Mouse (Mus musculus) frontal cortex, postnatal 25 days (tissue): ENCODE data around the gene Gpr62.
A peak's percentile ranks its signal among the peaks of the same experiment; 100 is the strongest.

Experiments
- DNase-seq, 2 experiments: peaks; one replicate each; pipeline ENCODE4 v3.0.0; 2022; ENCODE audit warnings: low spot score in 2 of 2

Gpr62 gene

DNA sequence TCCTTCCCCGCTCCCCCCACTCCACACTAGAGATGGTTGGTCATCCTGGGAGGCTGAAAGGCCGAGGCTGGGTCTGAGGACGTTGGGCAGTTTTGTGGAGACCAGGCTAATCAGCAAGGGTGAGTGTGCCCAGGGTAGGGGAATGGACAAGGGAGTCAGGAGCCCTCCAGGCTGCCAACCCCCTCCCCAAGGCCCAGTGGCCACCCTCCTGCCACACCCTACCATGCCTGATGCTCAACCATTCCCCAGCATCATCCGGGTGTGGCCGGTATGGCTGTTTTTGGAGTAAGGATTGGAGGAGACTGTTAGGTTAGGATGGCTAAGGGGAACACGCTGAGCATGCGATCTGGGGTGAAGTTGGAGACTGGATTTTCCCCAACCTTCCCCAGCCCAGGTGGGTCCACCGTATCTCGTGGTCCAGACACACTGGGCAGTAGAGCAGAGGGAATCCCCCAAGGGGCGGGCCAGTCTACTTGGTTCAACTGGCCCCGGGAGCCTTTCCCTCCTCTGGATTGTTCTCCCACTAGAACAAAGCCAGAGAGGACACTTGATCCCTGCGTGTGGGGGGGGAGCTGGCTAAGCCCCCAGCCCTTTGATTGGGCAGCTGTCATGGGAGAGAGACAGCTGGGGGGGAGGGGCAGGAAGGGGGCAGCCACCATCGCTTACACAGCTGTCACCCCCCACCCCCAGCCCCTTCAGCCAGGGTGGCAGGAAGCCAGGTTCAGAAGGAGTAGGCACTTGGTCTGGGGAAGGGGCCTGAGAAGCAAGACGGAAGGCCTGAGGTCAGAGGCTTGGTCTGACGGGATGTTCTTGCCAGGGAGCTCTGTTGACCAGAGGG lies 9.2 kb downstream of the Gpr62 start:
- DNase-seq: no peak

DNA sequence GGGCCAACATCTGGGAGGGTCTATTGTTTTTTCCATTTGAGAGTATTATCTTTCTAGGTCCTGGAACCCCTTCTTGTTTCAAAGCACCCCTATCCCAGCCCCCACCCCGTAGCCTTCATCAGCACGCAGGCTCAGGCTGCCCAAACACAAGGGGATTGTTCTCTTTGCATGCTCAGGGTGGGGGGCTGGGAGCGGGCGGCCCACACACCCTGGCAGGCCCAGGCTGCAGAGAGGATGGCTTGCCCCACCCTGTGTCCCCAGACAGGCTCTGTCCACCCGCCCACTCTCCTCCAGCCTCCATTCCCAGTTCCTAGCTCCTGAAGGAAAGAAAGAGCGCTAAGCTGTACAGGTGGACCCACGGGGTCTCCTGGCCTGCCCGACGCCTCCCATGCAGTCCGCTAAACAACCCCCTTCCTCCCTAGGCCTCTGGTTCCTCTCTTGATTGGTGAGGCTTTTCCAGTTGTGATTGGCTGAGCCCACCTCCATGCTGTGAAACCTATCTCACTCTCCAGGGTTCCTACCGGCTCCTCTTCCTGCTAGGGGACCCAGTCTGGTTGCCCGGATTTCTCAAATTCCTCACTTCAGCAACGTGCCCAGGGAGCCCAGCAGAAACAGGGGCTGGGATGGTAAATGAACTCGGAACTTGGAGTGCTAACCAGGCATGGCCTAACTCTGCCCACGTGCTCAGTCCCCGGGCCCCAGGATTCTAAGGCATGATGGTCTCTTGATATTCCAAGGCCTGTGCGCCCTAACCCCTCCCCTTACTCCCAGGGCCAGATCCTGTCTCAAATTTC lies 10.7 kb downstream of the Gpr62 start:
- no peak for DNase-seq

DNA sequence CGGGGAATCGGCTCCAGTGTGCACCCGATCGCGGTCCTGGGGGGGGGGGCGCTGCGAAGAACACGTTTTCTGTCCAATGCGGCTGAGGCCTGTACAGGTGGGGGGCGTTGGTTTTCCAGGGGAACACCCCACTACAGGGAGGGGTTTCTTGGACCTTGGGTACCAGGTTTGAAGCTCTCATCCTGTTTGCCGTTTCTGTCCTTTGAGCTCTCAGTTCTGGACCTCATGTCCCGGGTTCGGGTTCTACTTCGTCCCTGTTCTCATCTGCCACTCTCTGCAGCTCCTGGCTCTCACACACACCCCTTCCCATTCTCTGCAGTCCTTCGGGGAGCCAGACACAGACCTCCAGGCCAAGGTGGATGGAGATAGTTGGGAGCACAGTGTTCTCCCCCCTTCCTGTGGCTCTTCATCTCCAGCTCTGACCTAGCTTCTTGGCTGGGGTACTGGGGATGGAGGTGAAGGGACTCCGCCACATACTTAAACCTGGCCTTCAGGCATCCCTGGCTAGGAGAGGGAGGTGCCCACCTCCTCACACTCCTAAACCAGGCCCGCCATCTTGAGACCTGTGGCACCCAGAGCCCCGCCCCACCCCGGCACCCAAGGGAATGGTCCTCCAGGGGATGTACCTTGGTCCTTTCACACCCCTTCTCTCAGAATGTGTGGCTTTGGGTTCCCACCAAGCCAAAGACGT lies 11.5 kb downstream of the Gpr62 start:
- no peak for DNase-seq

DNA sequence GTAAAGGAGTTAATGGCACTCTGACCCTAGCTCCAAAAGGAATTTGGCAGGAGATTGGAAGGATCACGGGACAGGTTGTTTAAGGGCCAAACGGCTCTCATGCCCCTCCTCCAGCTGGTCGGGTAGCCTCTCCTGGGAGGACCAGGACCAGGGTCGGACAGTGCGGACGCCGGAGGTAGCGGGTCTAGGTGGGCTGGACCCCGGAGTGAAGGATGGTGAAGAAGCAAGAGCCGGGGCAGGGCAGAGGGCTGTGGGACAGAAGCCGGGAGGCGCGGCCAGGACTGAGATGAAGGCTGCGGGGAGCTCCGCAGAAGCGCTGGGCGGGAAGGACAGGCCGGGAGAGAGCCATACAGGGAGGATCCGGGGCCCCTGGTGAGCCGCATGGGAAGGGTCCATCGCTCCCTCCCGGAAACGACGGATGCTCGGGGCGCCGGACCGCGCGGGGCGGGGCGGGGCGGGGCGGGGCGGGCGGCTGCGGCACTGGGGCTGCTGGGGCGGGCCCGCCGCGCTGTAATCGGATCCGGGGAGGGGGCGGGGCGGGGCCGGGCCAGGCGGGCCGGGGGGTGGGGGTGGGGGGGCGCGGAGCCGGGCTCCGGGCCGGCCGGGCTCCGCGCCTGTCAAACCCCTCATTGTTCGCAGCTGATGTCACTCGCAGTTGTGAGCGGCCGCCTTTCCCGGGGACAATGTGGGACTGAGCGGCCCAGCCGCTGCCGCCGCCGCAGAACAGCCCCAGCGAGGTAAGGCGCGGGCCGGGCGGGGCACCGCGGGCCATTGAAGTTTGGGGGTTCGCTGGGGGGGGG lies 12.3 kb downstream of the Gpr62 start, which contains the start of gene Pcbp4:
Pcbp4 (plus strand) TSS at position 21 of the 800 bp plus-strand sequence.
- DNase-seq: no peak

DNA sequence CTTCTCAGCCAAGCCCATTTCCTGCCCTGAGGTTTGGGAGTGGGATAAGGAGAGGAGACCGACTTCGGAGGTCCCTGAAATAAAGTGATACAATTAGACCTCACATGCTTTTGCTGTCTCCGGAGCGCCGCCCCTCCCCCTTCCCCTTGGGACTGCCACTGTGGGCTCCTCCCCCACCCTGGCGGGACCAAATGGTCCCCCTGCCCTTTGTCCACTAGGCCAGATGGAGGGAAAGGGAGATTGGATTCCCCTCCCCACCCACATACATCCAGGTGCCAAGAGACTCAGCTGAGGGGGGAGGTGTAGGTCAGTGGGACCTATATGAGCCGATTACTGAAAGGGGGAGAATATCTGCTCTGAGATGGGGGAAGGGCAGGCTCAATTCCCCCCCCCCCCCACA lies 12.9 kb downstream of the Gpr62 start:
- no peak for DNase-seq

DNA sequence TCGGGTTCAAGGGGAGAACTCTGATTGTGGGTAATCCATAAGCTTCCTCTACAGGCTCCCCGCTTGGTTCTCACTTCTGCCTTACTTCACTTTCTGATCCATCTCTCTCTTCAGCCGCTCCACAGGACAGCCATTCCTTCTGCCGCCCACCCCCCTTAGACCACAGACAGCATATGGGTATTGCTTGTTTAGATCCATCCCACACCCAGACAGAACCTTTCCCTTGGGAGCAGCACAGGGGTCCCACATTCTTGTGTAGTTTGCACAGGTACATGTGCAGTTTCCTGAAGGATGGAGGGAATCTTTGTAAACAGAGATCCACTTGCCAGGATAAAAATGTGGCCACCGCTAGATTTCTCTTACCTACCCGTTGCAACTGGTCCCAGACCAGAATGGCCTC lies 13.4 kb downstream of the Gpr62 start:
- DNase-seq: no peak

DNA sequence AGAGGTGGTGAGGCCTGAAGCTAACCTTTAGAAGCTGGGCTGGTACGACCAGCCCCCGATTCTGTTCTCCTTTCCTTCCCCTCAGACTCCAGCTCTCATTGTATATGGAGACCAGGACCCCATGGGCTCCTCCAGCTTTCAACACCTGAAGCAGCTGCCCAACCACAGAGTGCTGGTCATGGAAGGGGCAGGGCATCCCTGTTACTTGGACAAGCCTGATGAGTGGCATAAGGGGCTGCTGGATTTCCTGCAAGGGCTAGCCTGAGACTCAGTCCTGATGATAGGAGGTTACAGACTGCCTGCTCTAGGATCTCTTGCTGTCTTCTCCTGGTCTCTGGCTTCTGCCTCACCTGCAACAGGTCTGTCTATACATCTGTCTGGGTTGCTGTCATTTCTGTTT lies 13.8 kb downstream of the Gpr62 start:
- no peak for DNase-seq

DNA sequence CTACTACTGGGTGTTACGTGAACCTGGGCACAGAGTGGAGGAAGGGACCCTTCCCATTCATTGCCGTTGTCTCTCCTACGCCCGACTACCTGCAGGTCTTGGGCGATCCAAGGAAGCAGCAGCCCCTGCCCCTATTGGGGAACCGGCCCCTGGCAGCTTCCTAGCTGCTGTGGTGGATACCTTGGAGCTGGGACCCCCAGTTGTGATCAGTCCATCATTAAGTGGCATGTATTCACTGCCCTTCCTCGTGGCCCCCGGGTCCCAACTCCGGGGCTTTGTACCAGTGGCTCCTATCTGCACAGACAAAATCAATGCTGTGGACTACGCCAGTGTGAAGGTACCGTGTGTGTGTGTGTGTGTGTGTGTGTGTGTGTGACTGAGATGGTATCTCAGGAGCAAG lies 14.4 kb downstream of the Gpr62 start:
- no peak for DNase-seq

DNA sequence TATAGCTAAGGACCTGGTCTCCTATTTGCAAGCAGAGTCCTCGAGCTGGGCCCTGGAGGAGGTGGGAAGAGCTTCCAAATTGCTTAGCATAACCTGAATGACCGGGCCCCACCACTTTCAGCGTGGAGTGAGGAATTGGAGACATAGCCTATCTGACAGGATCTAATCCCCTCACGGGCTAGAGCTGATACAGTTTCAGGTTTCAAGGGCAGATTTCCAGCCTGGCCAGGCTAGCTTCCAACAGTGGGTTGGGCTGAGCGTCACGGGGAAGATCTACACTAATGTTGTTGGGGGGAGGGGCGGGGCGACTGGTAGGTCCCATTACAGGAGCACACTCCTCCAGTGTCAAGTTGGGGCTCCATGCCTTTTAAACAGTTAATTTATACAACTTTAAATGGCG lies 15.1 kb downstream of the Gpr62 start:
- no peak for DNase-seq

DNA sequence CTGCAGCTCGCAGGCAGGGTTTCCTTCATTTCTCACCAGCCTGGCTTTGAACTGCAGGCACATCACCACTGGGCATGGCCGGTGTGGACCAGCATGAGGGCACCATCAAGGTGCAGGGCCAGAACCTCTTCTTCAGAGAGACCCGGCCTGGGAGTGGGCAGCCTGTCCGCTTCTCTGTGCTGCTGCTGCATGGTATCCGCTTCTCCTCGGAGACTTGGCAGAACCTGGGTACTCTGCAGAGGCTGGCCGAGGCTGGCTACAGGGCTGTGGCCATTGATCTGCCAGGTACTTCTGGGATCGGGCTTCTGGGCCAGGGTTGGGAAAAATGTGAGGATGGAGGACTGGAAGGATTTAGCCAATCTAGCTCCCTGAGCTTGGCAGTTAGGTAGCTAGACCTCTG lies 15.8 kb downstream of the Gpr62 start:
- DNase-seq: no peak

DNA sequence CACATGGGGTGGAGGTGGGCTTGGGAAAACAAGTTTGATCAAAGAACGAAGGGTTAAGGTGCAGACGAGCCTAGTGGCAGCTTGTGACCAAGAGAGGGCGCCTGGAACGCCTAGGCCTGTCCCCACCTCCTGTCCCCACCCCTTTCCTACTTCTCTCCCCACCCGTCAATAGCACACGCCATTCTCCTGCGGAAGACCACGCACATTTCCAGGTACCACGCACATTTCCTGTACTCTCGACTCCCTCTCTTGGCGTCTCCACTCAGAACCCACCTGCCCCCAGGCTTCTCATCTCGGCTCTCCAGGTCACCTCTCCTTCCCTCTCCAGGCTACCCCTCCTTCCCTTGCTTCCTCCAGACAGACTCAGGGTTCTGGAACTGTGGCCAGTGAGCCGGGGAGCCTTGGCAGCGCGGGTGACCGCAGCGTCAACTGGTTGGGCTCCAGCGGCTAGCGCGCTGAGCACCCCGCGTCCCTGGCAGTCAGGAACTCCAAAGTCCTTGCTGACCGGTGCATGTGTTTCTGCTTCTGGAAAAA lies 17.2 kb downstream of the Gpr62 start:
- DNase-seq: peak in 1 of 2 experiments; percentile 44

DNA sequence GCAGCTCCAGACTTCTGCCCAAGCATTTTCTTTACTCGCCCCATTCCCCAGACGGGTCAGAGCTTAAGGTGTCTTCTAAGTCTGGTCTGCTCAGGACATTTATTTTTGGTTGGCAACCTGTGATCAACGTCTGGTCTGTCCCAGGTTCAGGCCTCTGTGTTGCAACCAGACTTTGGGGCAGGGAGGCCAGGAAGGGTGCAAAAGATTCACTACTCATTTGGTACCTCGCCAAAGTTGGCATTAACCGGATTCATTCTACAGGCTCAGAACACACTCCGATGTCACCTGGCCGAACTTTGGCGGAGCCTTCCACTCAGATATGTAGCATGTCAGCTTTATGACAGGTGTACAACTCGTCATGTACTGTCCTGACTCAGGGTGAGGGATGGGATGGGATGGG lies 17.8 kb downstream of the Gpr62 start:
- no peak for DNase-seq

DNA sequence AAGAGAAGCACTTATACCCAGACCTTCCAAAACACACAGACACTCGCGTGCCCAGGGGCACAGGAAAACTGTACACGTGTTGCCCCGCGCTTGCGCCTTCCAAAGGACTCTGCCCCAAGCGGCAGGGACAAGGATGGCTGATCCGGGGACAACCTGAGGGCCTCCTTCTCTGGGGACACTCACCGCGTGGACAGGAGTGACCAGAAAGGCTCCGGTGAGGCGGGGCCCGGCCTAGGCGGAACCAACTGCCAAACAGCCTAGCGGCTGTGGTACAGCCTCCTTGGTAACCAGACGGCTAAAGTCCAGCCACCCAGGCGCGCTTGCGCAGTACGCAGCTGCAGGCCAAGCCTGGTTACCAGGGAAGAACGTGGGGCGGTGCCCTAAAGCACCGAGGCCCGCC lies 18.4 kb downstream of the Gpr62 start, which contains the start of the genes Abhd14b and Abhd14a:
Abhd14b (plus strand) TSS at position 112 of the 400 bp plus-strand sequence.
Abhd14a (minus strand) TSS at position 331 of the 400 bp plus-strand sequence.
- DNase-seq: peak; percentile 84 to 89

DNA sequence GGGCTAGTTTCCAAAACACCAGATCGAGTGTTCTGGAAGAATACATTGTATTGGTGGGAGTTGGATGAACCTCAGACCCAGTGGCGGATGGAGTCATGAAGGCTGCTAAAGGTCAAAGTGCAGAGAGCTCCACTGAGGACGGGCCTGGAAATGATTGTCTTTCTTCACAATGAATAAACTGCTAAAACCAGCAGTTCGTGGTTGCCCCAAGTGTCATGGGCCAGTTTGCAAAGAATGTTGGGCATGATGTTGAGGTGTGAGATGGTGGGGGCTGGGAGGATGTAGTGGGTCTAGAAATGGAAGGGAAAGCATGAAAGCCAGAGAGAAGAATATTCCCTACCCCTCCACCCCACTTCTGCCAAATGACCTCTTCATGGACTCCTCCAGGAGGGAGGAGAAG lies 20.9 kb downstream of the Gpr62 start:
- no peak for DNase-seq

DNA sequence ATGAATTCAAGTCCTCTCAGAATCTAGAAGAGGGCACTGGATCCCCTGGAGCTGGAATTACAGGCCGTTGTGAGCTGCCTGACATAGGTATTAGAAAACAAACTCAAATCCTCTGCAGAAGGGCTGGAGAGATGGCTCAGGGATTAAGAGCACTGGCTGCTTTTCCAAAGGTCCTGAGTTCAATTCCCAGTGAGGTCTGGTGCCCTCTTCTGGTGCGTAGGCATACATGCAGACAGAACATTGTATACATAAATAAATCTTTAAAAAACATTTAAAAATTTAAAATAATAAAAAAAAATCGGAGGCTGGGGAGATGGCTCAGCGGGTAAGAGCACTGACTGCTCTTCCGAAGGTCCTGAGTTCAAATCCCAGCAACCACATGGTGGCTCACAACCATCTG lies 23.1 kb downstream of the Gpr62 start:
- no peak for DNase-seq

DNA sequence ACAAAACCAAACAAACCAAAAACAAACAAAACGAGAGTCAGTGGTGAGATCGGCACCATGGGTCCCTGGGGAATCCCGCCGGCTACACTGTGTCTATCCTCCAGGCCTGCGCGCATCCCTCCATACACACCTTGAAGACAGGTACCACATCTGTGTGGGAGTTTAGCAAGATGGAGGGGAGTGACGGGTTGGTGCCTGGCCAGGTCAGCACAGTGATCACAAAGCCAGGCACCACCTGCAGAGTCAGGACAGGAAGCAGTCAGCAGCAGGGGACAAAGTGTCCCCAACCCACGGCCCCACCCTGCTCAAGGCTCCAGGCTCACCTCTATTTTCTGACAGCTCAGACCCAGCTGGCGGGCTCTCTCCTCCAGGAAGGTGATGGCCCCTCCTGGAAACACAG lies 29.2 kb downstream of the Gpr62 start:
- no peak for DNase-seq

DNA sequence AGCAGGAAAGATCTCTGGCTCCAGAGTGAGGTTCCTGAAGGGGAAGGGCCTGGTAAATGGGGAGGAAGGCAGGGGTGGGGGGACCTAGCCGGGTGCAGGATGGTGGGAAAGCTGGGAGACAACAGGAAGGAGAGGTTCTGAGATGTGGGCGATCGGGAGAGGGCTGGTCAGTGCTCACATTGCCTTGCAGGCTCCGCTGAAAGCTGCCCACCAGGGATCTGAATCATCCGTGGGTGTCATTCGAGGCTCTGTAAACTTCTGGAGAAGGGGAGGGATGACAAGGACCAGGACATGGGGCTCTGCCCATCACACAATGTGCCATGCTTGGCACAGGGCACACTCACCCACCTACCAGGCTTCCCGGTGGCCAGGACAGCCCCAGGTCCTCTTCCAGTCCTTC lies 32.3 kb downstream of the Gpr62 start:
- DNase-seq: no peak

DNA sequence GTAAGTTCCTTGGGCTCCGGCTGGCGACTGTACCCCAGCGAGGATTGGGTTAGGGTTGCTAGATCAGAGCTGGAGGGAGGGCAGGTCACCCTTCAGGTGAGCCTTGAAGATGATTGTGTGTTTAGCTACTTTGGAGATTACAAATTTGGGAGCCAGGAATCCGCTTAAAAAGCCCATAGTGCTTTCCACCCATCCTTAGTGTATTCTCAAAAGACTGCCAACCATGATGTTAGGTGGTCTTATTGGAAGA lies 35.8 kb downstream of the Gpr62 start:
- DNase-seq: no peak

DNA sequence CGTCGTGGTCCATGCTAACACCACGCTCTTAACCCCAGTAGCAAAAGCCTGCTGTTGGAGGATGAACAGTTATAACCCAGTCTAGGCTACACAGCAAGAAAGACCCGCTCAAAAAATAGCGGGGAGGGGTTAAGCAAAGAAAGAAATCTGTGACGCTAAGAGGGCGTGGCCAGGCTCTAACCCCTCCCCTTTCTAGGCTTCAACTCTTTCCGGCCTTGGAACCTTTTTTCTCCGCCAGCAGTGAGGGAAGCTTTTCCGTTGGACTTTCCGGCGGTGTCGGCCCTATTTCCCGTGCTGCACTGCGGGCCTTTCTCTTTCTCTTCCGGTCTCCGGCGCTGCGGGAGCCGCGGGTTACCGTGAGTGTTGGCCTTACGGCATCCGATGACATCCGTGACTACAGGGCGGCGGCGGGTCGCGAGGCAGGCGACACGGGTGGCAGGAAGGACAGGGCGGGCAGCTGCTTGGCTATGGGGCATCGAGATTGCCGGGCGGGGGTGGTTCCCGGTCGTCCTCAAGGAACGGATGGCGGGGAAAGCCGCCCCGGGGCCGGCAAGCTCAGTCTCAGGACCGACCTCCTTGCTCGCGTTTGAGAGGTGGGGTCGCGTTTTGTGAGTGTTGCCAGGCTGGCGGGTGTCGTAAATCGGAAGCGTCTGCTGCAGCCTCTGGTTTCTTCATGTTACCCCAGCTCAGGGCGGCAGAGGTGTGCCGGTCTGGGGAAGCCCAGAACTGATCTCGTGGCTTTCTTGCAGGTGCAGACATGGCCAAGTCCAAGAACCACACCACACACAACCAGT lies 36.3 kb downstream of the Gpr62 start, which contains the start of gene Rpl29:
Rpl29 (plus strand) TSS at position 234 of the 794 bp plus-strand sequence.
- DNase-seq: peak; percentile 90 to 92

DNA sequence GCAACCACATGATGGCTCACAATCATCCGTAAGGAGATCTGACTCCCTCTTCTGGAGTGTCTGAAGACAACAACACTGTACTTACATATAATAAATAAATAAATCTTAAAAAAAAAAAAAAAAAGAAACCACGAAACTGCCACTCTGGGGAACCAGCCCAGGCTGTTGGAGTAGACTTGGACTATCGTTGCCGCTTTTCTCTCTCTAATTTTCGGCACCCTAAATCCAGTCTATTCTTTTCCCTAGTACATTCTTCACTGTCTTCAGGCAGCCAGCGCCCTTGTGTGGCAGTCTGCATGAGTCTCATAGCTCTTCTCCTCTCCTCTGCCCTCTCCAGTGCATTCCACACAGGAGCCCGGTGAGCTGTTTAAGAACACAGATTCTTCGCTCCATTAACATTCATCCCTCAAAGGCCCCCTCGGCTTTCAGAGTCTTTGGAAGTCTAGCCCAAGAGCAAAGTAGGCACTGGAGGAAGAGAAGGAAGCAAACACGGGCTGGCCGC lies 37.0 kb downstream of the Gpr62 start:
- no peak for DNase-seq

DNA sequence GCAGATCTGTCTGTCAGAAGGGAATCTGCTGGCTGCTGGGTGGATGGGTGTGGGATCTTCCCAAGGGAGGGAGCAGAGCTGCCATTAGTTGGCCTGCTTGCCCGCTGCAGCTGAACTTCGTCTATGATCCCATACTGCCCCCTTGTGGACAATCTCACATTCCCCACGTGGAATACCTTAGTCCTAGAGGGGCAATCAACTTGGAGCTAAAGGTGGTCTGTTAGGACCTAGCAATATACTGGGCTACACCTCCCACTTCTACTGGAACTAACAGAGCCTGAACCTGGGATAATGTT lies 43.9 kb downstream of the Gpr62 start:
- DNase-seq: peak; percentile 69 to 88
